Mouse (Mus musculus) CH12.LX (cell line): ENCODE measurements around the gene Polr2a. TPM values are rescaled to one million over a fixed set of nuclear protein-coding genes. Genes with fewer than 3 reads are reported as not detected.

Experiments
- DNase-seq: peaks from one replicate; pipeline ENCODE4 v3.0.0-alpha.2; 2013; ENCODE audit errors: extremely low read depth
- H3K27ac ChIP-seq: 2 replicates; pipeline ENCODE4 v1.5.1; 2012; ENCODE audit warnings: low read depth, mild to moderate bottlenecking, control low read depth, moderate library complexity; ENCODE audit not compliant: insufficient read depth
- H3K27me3 ChIP-seq: replicated peaks from 2 replicates; pipeline ENCODE3; 2012; ENCODE audit warnings: inconsistent platforms
- H3K36me3 ChIP-seq, 2 experiments: replicated peaks in 1 of 2; 2 replicates each; pipeline versions ENCODE3 to v1.6.1; 2012; ENCODE audit warnings: inconsistent platforms in 1 of 2, low read length in 1 of 2, mild to moderate bottlenecking in 1 of 2, mixed read lengths in 1 of 2, moderate library complexity in 1 of 2; ENCODE audit not compliant: control insufficient read depth in 1 of 2, insufficient read depth in 1 of 2
- H3K4me1 ChIP-seq, 2 experiments: 2 replicates each; pipeline ENCODE4 v1.6.1; 2012; ENCODE audit warnings: inconsistent platforms in 1 of 2, moderate library complexity in 1 of 2; ENCODE audit not compliant: insufficient read depth in 2 of 2, control insufficient read depth in 1 of 2
- H3K4me2 ChIP-seq: 2 replicates; pipeline ENCODE4 v1.6.1; 2012; ENCODE audit warnings: low read depth, mild to moderate bottlenecking, control low read depth; ENCODE audit not compliant: poor library complexity, insufficient read depth, severe bottlenecking
- H3K4me3 ChIP-seq, 3 experiments: fragments of 150-350 bp in 1 of 3; sonication (generic) in 1 of 3; replicated peaks in 1 of 3; 2 replicates each; pipeline versions ENCODE3 to v1.5.1; 2011 to 2012; ENCODE audit warnings: low read depth in 2 of 3, low read length in 2 of 3, mild to moderate bottlenecking in 2 of 3, moderate library complexity in 2 of 3, control low read depth in 1 of 3, improper control_type of control experiment in 1 of 3, inconsistent platforms in 1 of 3, mixed read lengths in 1 of 3; ENCODE audit not compliant: poor library complexity in 1 of 3
- H3K79me2 ChIP-seq: replicated peaks from 2 replicates; pipeline ENCODE4 v1.6.1; 2012; ENCODE audit warnings: mild to moderate bottlenecking, moderate library complexity; ENCODE audit not compliant: control insufficient read depth, poor library complexity, insufficient read depth, severe bottlenecking; ENCODE audit errors: extremely low read depth
- H3K9ac ChIP-seq: 2 replicates; pipeline ENCODE4 v1.6.1; 2012; ENCODE audit warnings: low read depth, mild to moderate bottlenecking, control low read depth, moderate library complexity; ENCODE audit not compliant: insufficient read depth
- H3K9me3 ChIP-seq: replicated peaks from 2 replicates; pipeline ENCODE3; 2012; ENCODE audit warnings: low read length, inconsistent platforms, mixed read lengths
- BHLHE40 ChIP-seq: IDR thresholded peaks from 2 replicates; pipeline ENCODE4 v1.6.1; 2011; ENCODE audit warnings: mild to moderate bottlenecking, low read depth, low read length, improper control_type of control experiment
- CHD2 ChIP-seq: IDR thresholded peaks from 2 replicates; pipeline ENCODE4 v1.6.1; 2011; ENCODE audit warnings: low read length, improper control_type of control experiment
- E2F4 ChIP-seq: IDR thresholded peaks from 2 replicates; pipeline ENCODE4 v1.6.1; 2011; ENCODE audit warnings: low read depth, low read length, improper control_type of control experiment; ENCODE audit not compliant: insufficient replicate concordance
- ETS1 ChIP-seq: conservative IDR thresholded peaks from 2 replicates; pipeline ENCODE4 v1.6.1; 2012; ENCODE audit warnings: low read depth, mild to moderate bottlenecking, inconsistent platforms, low read length, improper control_type of control experiment, moderate library complexity
- IRF4 ChIP-seq: IDR thresholded peaks from 2 replicates; pipeline ENCODE4 v1.6.1; 2014; ENCODE audit warnings: low read depth, mild to moderate bottlenecking, inconsistent platforms, low read length, improper control_type of control experiment
- JUN ChIP-seq: IDR thresholded peaks from 2 replicates; pipeline ENCODE4 v1.6.1; 2011; ENCODE audit warnings: low read depth, mild to moderate bottlenecking, low read length, improper control_type of control experiment, moderate library complexity; ENCODE audit not compliant: insufficient read depth
- JUND ChIP-seq: conservative IDR thresholded peaks from 2 replicates; pipeline ENCODE4 v1.6.1; 2011; ENCODE audit warnings: low read depth, low read length, improper control_type of control experiment
- KAT2A ChIP-seq: IDR thresholded peaks from 2 replicates; pipeline ENCODE4 v1.6.1; 2012; ENCODE audit warnings: low read length, improper control_type of control experiment, inconsistent platforms; ENCODE audit not compliant: insufficient replicate concordance
- MAX ChIP-seq: IDR thresholded peaks from 2 replicates; pipeline ENCODE4 v1.6.1; 2011; ENCODE audit warnings: low read length, improper control_type of control experiment
- MAZ ChIP-seq: IDR thresholded peaks from 2 replicates; pipeline ENCODE4 v1.6.1; 2012; ENCODE audit warnings: low read depth, mild to moderate bottlenecking, inconsistent platforms, low read length, improper control_type of control experiment, moderate library complexity
- MEF2A ChIP-seq: IDR thresholded peaks from 2 replicates; pipeline ENCODE4 v1.6.1; 2014; ENCODE audit warnings: low read depth, mild to moderate bottlenecking, inconsistent platforms, low read length, improper control_type of control experiment, borderline replicate concordance
- MXI1 ChIP-seq: IDR thresholded peaks from 2 replicates; pipeline ENCODE4 v1.6.1; 2011; ENCODE audit warnings: mild to moderate bottlenecking, low read depth, low read length, improper control_type of control experiment
- MYC ChIP-seq: IDR thresholded peaks from 2 replicates; pipeline ENCODE4 v1.6.1; 2011; ENCODE audit warnings: low read depth, mild to moderate bottlenecking, improper control_type of control experiment, low read length
- NELFE ChIP-seq: IDR thresholded peaks from 2 replicates; pipeline ENCODE4 v1.6.1; 2011; ENCODE audit warnings: low read depth, low read length, improper control_type of control experiment
- POLR2AphosphoS2 ChIP-seq: IDR thresholded peaks from 2 replicates; pipeline ENCODE4 v1.6.1; 2011; ENCODE audit warnings: low read depth, low read length, improper control_type of control experiment
- RAD21 ChIP-seq: IDR thresholded peaks from 2 replicates; pipeline ENCODE4 v1.6.1; 2011; ENCODE audit warnings: low read depth, mild to moderate bottlenecking, low read length, improper control_type of control experiment, moderate library complexity
- RCOR1 ChIP-seq: conservative IDR thresholded peaks from 2 replicates; pipeline ENCODE4 v1.6.1; 2012; ENCODE audit warnings: low read depth, mild to moderate bottlenecking, inconsistent platforms, low read length, improper control_type of control experiment
- SIN3A ChIP-seq: IDR thresholded peaks from 2 replicates; pipeline ENCODE4 v1.6.1; 2012; ENCODE audit warnings: low read length, improper control_type of control experiment, inconsistent platforms
- TBP ChIP-seq: conservative IDR thresholded peaks from 2 replicates; pipeline ENCODE4 v1.6.1; 2011; ENCODE audit warnings: low read depth, low read length, improper control_type of control experiment
- TCF12 ChIP-seq: IDR thresholded peaks from 2 replicates; pipeline ENCODE4 v1.6.1; 2014; ENCODE audit warnings: low read depth, mild to moderate bottlenecking, inconsistent platforms, low read length, improper control_type of control experiment
- USF2 ChIP-seq: conservative IDR thresholded peaks from 2 replicates; pipeline ENCODE4 v1.6.1; 2011; ENCODE audit warnings: low read depth, low read length, improper control_type of control experiment
- ZKSCAN1 ChIP-seq: IDR thresholded peaks from 2 replicates; pipeline ENCODE4 v1.6.1; 2012; ENCODE audit warnings: low read depth, inconsistent platforms, low read length, improper control_type of control experiment, borderline replicate concordance
- ZMIZ1 ChIP-seq: IDR thresholded peaks from 2 replicates; pipeline ENCODE4 v1.6.1; 2012; ENCODE audit warnings: low read depth, mild to moderate bottlenecking, inconsistent platforms, low read length, improper control_type of control experiment
- ZNF384 ChIP-seq: IDR thresholded peaks from 2 replicates; pipeline ENCODE4 v1.6.1; 2012; ENCODE audit warnings: low read depth, low read length, improper control_type of control experiment, inconsistent platforms
- dilution Hi-C: fragments of 300-500 bp; cut with MboI; formaldehyde crosslinking; loops from 2 replicates; pipeline ENCODE4 v1.14.3; 2020; ENCODE audit warnings: low sequenced_read_pairs; ENCODE audit not compliant: extremely low pct_unique_long_range_greater_than_20kb, extremely low pct_ligation_motif_present
- in situ Hi-C: fragments of 300-500 bp; cut with MboI; formaldehyde crosslinking; loops from 3 replicates; pipeline ENCODE4 v1.14.3; 2019; ENCODE audit warnings: low sequenced_read_pairs, low pct_ligation_motif_present, low pct_unique_long_range_greater_than_20kb, mixed read lengths
- polyA plus RNA-seq: library from polyadenylated mRNA; unstranded; fragments of >175 nt; gene quantifications from 2 replicates; pipeline ENCODE4 v1.2.1, GENCODE M21; 2012; ENCODE audit warnings: low read depth; ENCODE audit not compliant: insufficient read length
- total RNA-seq, 2 experiments: library from RNA; depleted of rRNA; stranded (reverse); fragments of 300-350 nt in 1 of 2; fragments of >200 nt in 1 of 2; gene quantifications; 2 replicates each; pipeline ENCODE4 v1.2.3; 2012 to 2014

Gene Polr2a
- total and polyA plus RNA-seq, 3 experiments, result 14.8 to 162 (median 45.0) TPM

- no peak overlapping the region for H3K9ac ChIP-seq
- peaks cover 4 to 35% of the 10 kb centered on the region in 2 experiments for H3K4me1 ChIP-seq
- no peaks in the 10 kb centered on the region for H3K9me3 ChIP-seq
- no peak for DNase-seq
- no peak overlapping the region for H3K4me2 ChIP-seq
- TF ChIP-seq BHLHE40 (no peak), MYC (no peak), ZNF384 (no peak), CHD2 (no peak), POLR2AphosphoS2 (no peak), MAX (no peak), MXI1 (no peak), MEF2A (no peak)
- H3K36me3 ChIP-seq, result peaks cover 3 to 5% of the 10 kb centered on the region in 2 experiments
- H3K27ac ChIP-seq, result no peak overlapping the region
- peaks cover 17% of the 10 kb centered on the region for H3K79me2 ChIP-seq
- in situ Hi-C loops (loop anchor here (5.0 to 10.0 kb wide), 2 partner anchors 60 to 192 kb away; partner anchors contain the start of gene Tmem95), dilution Hi-C loops (no loop called here)
- H3K27me3 ChIP-seq, result no peaks in the 10 kb centered on the region
- H3K4me3 ChIP-seq, result no peak overlapping the region
Measured at GRCm38 (mm10) chr11:69684936-69685335, 73.5 kb downstream of the Polr2a start.

- dilution Hi-C loops, result no loop called here
- H3K4me3 ChIP-seq, result no peak overlapping the region
Measured at GRCm38 (mm10) chr11:69684128-69684745, 74.2 kb downstream of the Polr2a start.

More at GRCm38 (mm10) chr11:69684128-69684745, 74.2 kb downstream of the Polr2a start:
- in situ Hi-C loops, result loop anchor here (5.0 to 10.0 kb wide), 2 partner anchors 61 to 193 kb away; partner anchors contain the start of gene Tmem95
- H3K9me3 ChIP-seq, result no peaks in the 10 kb centered on the region
- no peak overlapping the region for H3K9ac ChIP-seq
- no peak for TF ChIP-seq USF2
- TF ChIP-seq E2F4, result no peak
- TF ChIP-seq KAT2A, result no peak
- TF ChIP-seq ETS1, result no peak
- no peak for TF ChIP-seq CHD2
- TF ChIP-seq ZKSCAN1, result no peak
- TF ChIP-seq ZMIZ1, result no peak
- no peak for TF ChIP-seq JUND
- no peak for TF ChIP-seq RAD21
- no peak for TF ChIP-seq MYC
- no peak for TF ChIP-seq MAX
- no peak for TF ChIP-seq TCF12
- TF ChIP-seq BHLHE40, result no peak
- TF ChIP-seq IRF4, result no peak
- no peak for TF ChIP-seq TBP
- TF ChIP-seq MAZ, result no peak
- no peak for TF ChIP-seq NELFE
- no peak for TF ChIP-seq JUN
- TF ChIP-seq RCOR1, result no peak
- no peak for TF ChIP-seq SIN3A
- TF ChIP-seq, all 38 proteins: peak for 0
- Histone ChIP-seq H3K79me2 (peaks cover 24% of the 10 kb centered on the region), H3K27ac (no peak overlapping the region), H3K4me1 (peaks cover 4 to 41% of the 10 kb centered on the region in 2 experiments), H3K36me3 (peaks cover 7 to 10% of the 10 kb centered on the region in 2 experiments), H3K27me3 (no peaks in the 10 kb centered on the region), H3K4me2 (no peak overlapping the region)
- no peak for DNase-seq
